Comparison of ENCODE assay signal across 11 mouse cellular contexts in the genomic region with DNA sequence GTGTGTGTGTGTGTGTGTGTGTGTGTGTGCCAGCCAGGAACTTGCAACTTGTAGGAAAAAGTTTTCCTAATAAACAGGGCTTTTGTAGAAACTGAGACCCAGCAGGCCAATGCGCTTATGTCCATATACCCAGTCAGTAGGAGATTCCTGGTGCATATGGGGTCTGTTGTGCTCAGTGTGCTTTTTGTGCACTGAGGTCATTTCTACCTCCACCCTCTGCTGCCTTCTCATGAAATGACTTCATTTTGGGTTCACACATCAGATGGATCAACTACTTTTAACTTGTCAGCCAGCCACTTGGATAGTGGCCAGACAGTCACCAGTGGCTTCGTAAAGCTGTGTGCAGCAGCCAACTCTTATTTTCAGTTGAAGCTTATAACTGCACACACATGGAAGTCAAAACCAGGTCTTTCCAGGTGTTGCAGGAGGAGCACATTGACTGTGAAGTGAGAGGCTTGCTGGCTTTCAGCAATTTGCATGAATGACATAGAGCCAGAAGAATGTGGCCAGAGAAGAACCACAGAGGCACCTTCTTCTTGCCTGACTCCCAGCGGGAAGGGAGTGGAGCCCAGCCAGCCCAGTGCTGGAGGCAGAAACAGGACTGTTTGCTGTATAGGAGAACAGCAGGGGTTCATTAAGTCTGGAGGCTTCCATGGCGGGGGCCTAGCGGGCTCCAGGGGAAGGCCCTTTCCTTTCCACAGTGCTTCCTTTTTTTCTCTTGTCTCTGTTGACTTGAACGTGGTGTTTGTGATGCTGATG. TPM values are rescaled to one million over a fixed set of nuclear protein-coding genes. Genes with fewer than 3 reads are reported as not detected.
DNase-seq lines count a peak whose midpoint lies in the region; ATAC-seq and TF ChIP-seq lines count a peak whose summit lies in the region.
"Had no signal": no experiment of that assay in that cellular context is flagged by ENCODE, and none has a peak within 500 bp of the region (broad histone marks: within the 10 kb centered on the region; RNA-seq: fewer than 3 reads in every experiment).

No protein-coding gene starts in this region.

- TF ChIP-seq CTCF in lung, adult 2 months (IDR thresholded peaks at IDR 0.05; ENCODE audit: insufficient read depth, low read length) = no peak
- no peak for TF ChIP-seq CTCF in brain, embryonic 14.5 days (IDR thresholded peaks at IDR 0.05; ENCODE audit: borderline replicate concordance, extremely low read depth, insufficient read depth, insufficient read length)

- no peak overlapping the region for H3K9ac ChIP-seq in forebrain, embryonic 14.5 days (ENCODE audit: low read length)
- no peak overlapping the region for H3K9ac ChIP-seq in forebrain, embryonic 12.5 days
- H3K9ac ChIP-seq in lung, embryonic 16.5 days (ENCODE audit: low read length) = no peak overlapping the region
- no peak overlapping the region for H3K9ac ChIP-seq in limb, embryonic 13.5 days
- no peak overlapping the region for H3K9ac ChIP-seq in hindbrain, embryonic 14.5 days

- no peak overlapping the region for H3K27ac ChIP-seq in forebrain, embryonic 14.5 days (ENCODE audit: low read depth, low read length)
- no peak overlapping the region for H3K27ac ChIP-seq in forebrain, embryonic 12.5 days
- H3K27ac ChIP-seq in lung, embryonic 16.5 days (ENCODE audit: low read length) = no peak overlapping the region
- peak overlapping the region; percentile 77; the same call in 1 of the 2 replicates for H3K27ac ChIP-seq in limb, embryonic 13.5 days
- no peak overlapping the region for H3K27ac ChIP-seq in hindbrain, embryonic 14.5 days
- H3K27ac ChIP-seq: hindbrain, postnatal 0 days had no signal

- no peaks in the 10 kb centered on the region for H3K27me3 ChIP-seq in forebrain, embryonic 14.5 days (replicated peaks; ENCODE audit: control insufficient read depth, insufficient read depth, low read length)
- H3K27me3 ChIP-seq in forebrain, embryonic 12.5 days = peaks cover 9% of the 10 kb centered on the region
- H3K27me3 ChIP-seq in lung, embryonic 16.5 days (ENCODE audit: control insufficient read depth, insufficient read depth, low read depth, low read length) = no peaks in the 10 kb centered on the region
- H3K27me3 ChIP-seq in limb, embryonic 13.5 days = peaks cover 13% of the 10 kb centered on the region
- H3K27me3 ChIP-seq in hindbrain, embryonic 14.5 days (ENCODE audit: control insufficient read depth, insufficient read depth, low read length) = 0 out of 2 replicates have a peak, but pooled peaks cover 1% of the 10 kb centered on the region

- TF ChIP-seq POLR2A in lung, adult 2 months (IDR thresholded peaks at IDR 0.05; ENCODE audit: borderline replicate concordance, extremely low read depth, low read depth, low read length) = no peak
- no peak for TF ChIP-seq POLR2A in brain, embryonic 14.5 days (IDR thresholded peaks at IDR 0.05; ENCODE audit: borderline replicate concordance, extremely low read depth, insufficient read depth, insufficient read length, poor library complexity, severe bottlenecking)

- H3K36me3 ChIP-seq in forebrain, embryonic 14.5 days (ENCODE audit: control insufficient read depth, insufficient read depth, low read length) = no peaks in the 10 kb centered on the region
- H3K36me3 ChIP-seq in forebrain, embryonic 12.5 days (replicated peaks) = no peaks in the 10 kb centered on the region
- no peaks in the 10 kb centered on the region for H3K36me3 ChIP-seq in lung, embryonic 16.5 days (ENCODE audit: control insufficient read depth, insufficient read depth, low read length)
- no peaks in the 10 kb centered on the region for H3K36me3 ChIP-seq in limb, embryonic 13.5 days
- no peaks in the 10 kb centered on the region for H3K36me3 ChIP-seq in hindbrain, embryonic 14.5 days (replicated peaks; ENCODE audit: control insufficient read depth, insufficient read depth)

- no peak overlapping the region for H3K4me3 ChIP-seq in forebrain, embryonic 14.5 days (ENCODE audit: low read depth, low read length)
- H3K4me3 ChIP-seq in forebrain, embryonic 12.5 days (replicated peaks) = no peak overlapping the region
- H3K4me3 ChIP-seq in lung, embryonic 16.5 days (ENCODE audit: low read length) = no peak overlapping the region
- no peak overlapping the region for H3K4me3 ChIP-seq in lung, adult 2 months (replicated peaks; ENCODE audit: extremely low read depth, low read depth, low read length)
- H3K4me3 ChIP-seq in limb, embryonic 13.5 days = no peak overlapping the region
- H3K4me3 ChIP-seq in hindbrain, embryonic 14.5 days (replicated peaks; ENCODE audit: low read length) = no peak overlapping the region

- peak; percentile 6 for DNase-seq in forebrain, embryonic 14.5 days (ENCODE audit: low spot score)
- DNase-seq in lung, adult 2 months = no peak
- peak; percentile 30 for DNase-seq in brain, embryonic 14.5 days (ENCODE audit: low read depth)
- DNase-seq in hindbrain, embryonic 14.5 days (ENCODE audit: low spot score) = no peak
- no peak for DNase-seq in embryo, embryonic 9.5 days (ENCODE audit: extremely low spot score)
- DNase-seq: spleen, adult 18-20 months had no signal

- no peak overlapping the region for H3K4me2 ChIP-seq in forebrain, embryonic 14.5 days (ENCODE audit: low read length)
- no peak overlapping the region for H3K4me2 ChIP-seq in forebrain, embryonic 12.5 days
- H3K4me2 ChIP-seq in lung, embryonic 16.5 days (ENCODE audit: low read depth, low read length) = no peak overlapping the region
- H3K4me2 ChIP-seq in limb, embryonic 13.5 days (replicated peaks) = no peak overlapping the region; the same call in 1 of the 2 replicates
- H3K4me2 ChIP-seq in hindbrain, embryonic 14.5 days (replicated peaks) = no peak overlapping the region

- WGBS in forebrain, embryonic 14.5 days = 29% methylated on average over 6 of the region's 6 CpGs
- 40% methylated on average over 6 of the region's 6 CpGs for WGBS in forebrain, embryonic 12.5 days
- WGBS in lung, embryonic 16.5 days = 38% methylated on average over 6 of the region's 6 CpGs
- 44% methylated on average over 6 of the region's 6 CpGs for WGBS in lung, adult 2 months
- WGBS in limb, embryonic 13.5 days = 16% methylated on average over 6 of the region's 6 CpGs
- 38% methylated on average over 6 of the region's 6 CpGs for WGBS in hindbrain, embryonic 14.5 days

- H3K4me1 ChIP-seq in forebrain, embryonic 14.5 days (ENCODE audit: control insufficient read depth, insufficient read depth, low read length) = no peaks in the 10 kb centered on the region
- peaks cover 11% of the 10 kb centered on the region; the same call in 1 of the 2 replicates for H3K4me1 ChIP-seq in forebrain, embryonic 12.5 days
- peaks cover 6% of the 10 kb centered on the region for H3K4me1 ChIP-seq in lung, embryonic 16.5 days (replicated peaks; ENCODE audit: control insufficient read depth, insufficient read depth, low read length)
- no peaks in the 10 kb centered on the region; the same call in 1 of the 2 replicates for H3K4me1 ChIP-seq in lung, adult 2 months (ENCODE audit: control insufficient read depth, insufficient read depth, low read length)
- peaks cover 51% of the 10 kb centered on the region for H3K4me1 ChIP-seq in limb, embryonic 13.5 days
- 0 out of 2 replicates have a peak, but pooled peaks cover 5% of the 10 kb centered on the region for H3K4me1 ChIP-seq in hindbrain, embryonic 14.5 days (replicated peaks; ENCODE audit: control insufficient read depth, insufficient read depth, low read length)

- ATAC-seq in forebrain, embryonic 14.5 days = no peak
- ATAC-seq in forebrain, embryonic 12.5 days (ENCODE audit: low FRiP score) = no peak
- 0 out of 2 replicates have a peak, but pooled peaks have one; percentile 31 for ATAC-seq in lung, embryonic 16.5 days (ENCODE audit: low read depth)
- ATAC-seq in limb, embryonic 13.5 days (ENCODE audit: low FRiP score, low read depth) = peak; percentile 87
- ATAC-seq in hindbrain, embryonic 14.5 days (ENCODE audit: low FRiP score) = no peak
- ATAC-seq: hindbrain, postnatal 0 days had no signal

- no peaks in the 10 kb centered on the region for H3K9me3 ChIP-seq in forebrain, embryonic 14.5 days (replicated peaks; ENCODE audit: control insufficient read depth, low read length)
- H3K9me3 ChIP-seq in forebrain, embryonic 12.5 days = no peaks in the 10 kb centered on the region
- no peaks in the 10 kb centered on the region for H3K9me3 ChIP-seq in lung, embryonic 16.5 days (ENCODE audit: control insufficient read depth, low read length)
- H3K9me3 ChIP-seq in limb, embryonic 13.5 days = no peaks in the 10 kb centered on the region
- no peaks in the 10 kb centered on the region for H3K9me3 ChIP-seq in hindbrain, embryonic 14.5 days (ENCODE audit: control insufficient read depth, low read length)

RNA-seq across cellular contexts. Expression of a gene that starts 5.7 kb away (rescaled TPM):
- 1.5 and 2.1 TPM in 2 replicates for polyA plus RNA-seq in forebrain, embryonic 14.5 days (2014; fragmentation: Nextera tagmentation; extraction: Ambion mirVana)
- polyA plus RNA-seq in forebrain, embryonic 12.5 days (2016; fragmentation: Nextera tagmentation; extraction: Ambion mirVana) = 0.96 and 2.1 TPM in 2 replicates
- polyA plus RNA-seq in lung, embryonic 16.5 days (2015; fragmentation: Nextera tagmentation; extraction: Ambion mirVana) = 18.9 and 19.5 TPM in 2 replicates
- polyA plus RNA-seq in lung, adult 2 months (2012; rRNA removed) = 13.4 and 14.6 TPM in 2 replicates
- polyA plus RNA-seq in brain, embryonic 14.5 days (2012; rRNA removed) = 4.8 and 6.2 TPM in 2 replicates
- polyA plus RNA-seq in limb, embryonic 13.5 days (2015; fragmentation: Nextera tagmentation; extraction: Ambion mirVana) = 57.5 and 58.4 TPM in 2 replicates
- polyA plus RNA-seq in hindbrain, embryonic 14.5 days (2014; fragmentation: Nextera tagmentation; extraction: Ambion mirVana) = 8.4 and 9.8 TPM in 2 replicates
- polyA plus RNA-seq: C2C12 had no signal

Comparison
In these comparisons a context has a peak if more than half of its experiments do, and no peak if none do; other contexts are left out.
1. ATAC-seq: peak in lung, embryonic 16.5 days (single experiment) and limb, embryonic 13.5 days (single experiment); none in forebrain, embryonic 14.5 days (single experiment), forebrain, embryonic 12.5 days (single experiment) and hindbrain, embryonic 14.5 days (single experiment).
2. DNase-seq: peak in forebrain, embryonic 14.5 days (single experiment) and brain, embryonic 14.5 days (single experiment); none in lung, adult 2 months (single experiment), hindbrain, embryonic 14.5 days (single experiment) and embryo, embryonic 9.5 days (single experiment).